In genomic region chr13:94858016-94858575, GRCm38 (mm10) we compare ENCODE assay signal across 36 mouse cellular contexts. TPM values are rescaled to one million over a fixed set of nuclear protein-coding genes. Genes with fewer than 3 reads are reported as not detected.
DNase-seq lines count a peak whose midpoint lies in the region; ATAC-seq and TF ChIP-seq lines count a peak whose summit lies in the region.
"Had no signal": no experiment of that assay in that cellular context is flagged by ENCODE, and none has a peak within 500 bp of the region (broad histone marks: within the 10 kb centered on the region; RNA-seq: fewer than 3 reads in every experiment).

No protein-coding gene starts in this region.

- H3K4me3 ChIP-seq in ES-E14 (ENCODE audit: insufficient read depth in 1 of 2, low read depth in 1 of 2, low read length in 2 of 2, poor library complexity in 1 of 2, severe bottlenecking in 1 of 2) = peak overlapping the region in 1 of 2 experiments; percentile 3; a peak in 2 of 4 replicates
- H3K4me3 ChIP-seq in intestine, embryonic 15.5 days (replicated peaks) = no peak overlapping the region
- H3K4me3 ChIP-seq: embryonic facial prominence, embryonic 10.5 days; embryonic facial prominence, embryonic 13.5 days; erythroblast, embryonic 14.5 days; gastrocnemius, adult 2 months; heart, embryonic 10.5 days; hindbrain, embryonic 12.5 days; hindbrain, embryonic 15.5 days had no signal

- H3K9ac ChIP-seq in ES-E14 (ENCODE audit: insufficient read depth, low read depth, low read length, poor library complexity, severe bottlenecking) = no peak overlapping the region
- H3K9ac ChIP-seq in intestine, embryonic 15.5 days = no peak overlapping the region
- H3K9ac ChIP-seq: embryonic facial prominence, embryonic 13.5 days; forebrain, postnatal 0 days; hindbrain, embryonic 12.5 days; hindbrain, embryonic 15.5 days had no signal

- H3K9me3 ChIP-seq in ES-E14 (ENCODE audit: control insufficient read depth, insufficient read depth, low read depth, low read length) = no peaks in the 10 kb centered on the region
- no peaks in the 10 kb centered on the region for H3K9me3 ChIP-seq in intestine, embryonic 15.5 days
- H3K9me3 ChIP-seq: embryonic facial prominence, embryonic 10.5 days; embryonic facial prominence, embryonic 13.5 days; heart, embryonic 10.5 days; hindbrain, embryonic 12.5 days; hindbrain, embryonic 15.5 days had no signal

- no peaks in the 10 kb centered on the region for H3K36me3 ChIP-seq in ES-E14 (ENCODE audit: control insufficient read depth, insufficient read depth, low read length, poor library complexity, severe bottlenecking)
- H3K36me3 ChIP-seq in intestine, embryonic 15.5 days = no peaks in the 10 kb centered on the region
- H3K36me3 ChIP-seq: embryonic facial prominence, embryonic 10.5 days; embryonic facial prominence, embryonic 13.5 days; heart, embryonic 10.5 days; hindbrain, embryonic 12.5 days; hindbrain, embryonic 15.5 days had no signal

- no peak overlapping the region for H3K4me2 ChIP-seq in intestine, embryonic 15.5 days (replicated peaks)
- H3K4me2 ChIP-seq: embryonic facial prominence, embryonic 13.5 days; hindbrain, embryonic 12.5 days; hindbrain, embryonic 15.5 days had no signal

- in situ Hi-C loops in ES-E14 (cut with MboI; ENCODE audit: low sequenced_read_pairs in 2 of 2, unreplicated experiment in 2 of 2) = no loop called here

- peak; percentile 59 for DNase-seq in heart, adult 11 months
- no peak for DNase-seq in heart, adult 8-10 months (ENCODE audit: low spot score)
- DNase-seq in ES-E14 (ENCODE audit: low read depth, low spot score) = no peak
- no peak for DNase-seq in c-Kit-positive CD71-positive TER-119-positive erythroid progenitor cells, embryonic 14.5 days (ENCODE audit: low spot score)
- DNase-seq in ovary, postnatal 10 days (ENCODE audit: low spot score) = no peak
- DNase-seq in yolk sac, embryonic 10.5 days (ENCODE audit: low spot score) = no peak
- DNase-seq: adrenal gland, postnatal 10 days; adrenal gland, postnatal 36 days; B cell, adult 2 months; cerebellum, adult 11 months; cerebellum, adult 2 months; cerebellum, adult 9-11 months; cerebellum, postnatal 25 days; embryo, embryonic 11 days; forebrain, postnatal 0 days; gastrocnemius, adult 2 months; gastrocnemius, postnatal 14 days; heart, adult 18-20 months; kidney, adult 2 months had no signal

- H3K27ac ChIP-seq in ES-E14 (ENCODE audit: insufficient read depth, low read depth, low read length, poor library complexity, severe bottlenecking) = peak overlapping the region; percentile 72
- no peak overlapping the region for H3K27ac ChIP-seq in intestine, embryonic 15.5 days
- H3K27ac ChIP-seq: embryonic facial prominence, embryonic 10.5 days; embryonic facial prominence, embryonic 13.5 days; gastrocnemius, adult 2 months; heart, embryonic 10.5 days; hindbrain, embryonic 12.5 days; hindbrain, embryonic 15.5 days had no signal

- no peaks in the 10 kb centered on the region; the same call in 1 of the 2 replicates for H3K27me3 ChIP-seq in intestine, embryonic 15.5 days (replicated peaks)
- H3K27me3 ChIP-seq: CH12.LX had no signal

- peaks cover 15 to 27% of the 10 kb centered on the region in 2 experiments for H3K4me1 ChIP-seq in ES-E14 (ENCODE audit: control insufficient read depth in 2 of 2, insufficient read depth in 2 of 2, low read length in 2 of 2, poor library complexity in 1 of 2)
- H3K4me1 ChIP-seq in intestine, embryonic 15.5 days (replicated peaks) = no peaks in the 10 kb centered on the region
- H3K4me1 ChIP-seq: embryonic facial prominence, embryonic 10.5 days; heart, embryonic 10.5 days; hindbrain, embryonic 12.5 days; hindbrain, embryonic 15.5 days had no signal

- peak; percentile 68 for ATAC-seq in intestine, embryonic 15.5 days
- ATAC-seq: forebrain, embryonic 14.5 days; forebrain, postnatal 0 days had no signal

- 74% methylated on average over 8 of the region's 8 CpGs for WGBS in intestine, embryonic 15.5 days

TF ChIP-seq in ES-E14, 5 proteins besides CTCF, POLR2A, EP300 and RAD21:
- TF ChIP-seq CHD2 (IDR thresholded peaks at IDR 0.05; ENCODE audit: low read depth, low read length) (peak; percentile 49; the same call in 1 of the 2 replicates), ZNF384 (IDR thresholded peaks at IDR 0.05; ENCODE audit: low read depth, low read length) (no peak)

RNA-seq across cellular contexts. Expression of gene Otp, which starts 17.3 kb away (rescaled TPM):
- not detected for total RNA-seq in heart, adult 8-10 months (2022)
- not detected in 2 replicates for total RNA-seq in ES-E14 (2012; rRNA removed)
- not detected in 2 replicates for polyA plus RNA-seq in intestine, embryonic 15.5 days (2015; fragmentation: Nextera tagmentation; extraction: Ambion mirVana)
- total RNA-seq: adrenal gland, adult 18-20 months; adrenal gland, postnatal 10 days; adrenal gland, postnatal 36 days; CH12.LX; gastrocnemius, adult 2 months; gastrocnemius, postnatal 14 days; gastrocnemius, postnatal 4 days; heart, adult 18-20 months; heart, postnatal 25 days; hematopoietic stem cell, adult 5-6 weeks; MEL had no signal
- polyA plus RNA-seq: embryonic facial prominence, embryonic 13.5 days; erythroblast, embryonic 14.5 days; heart, embryonic 10.5 days; heart, embryonic 14.5 days; heart, postnatal 0 days; intestine, embryonic 14.5 days; kidney, adult 2 months had no signal
